Mouse (Mus musculus) frontal cortex, postnatal 10 days (tissue): Measurements from ENCODE around the gene Ces2b.
"Not testable (repeated sequence)": the region's sequence is repeated elsewhere in the genome, so short reads cannot be mapped to it uniquely, and the experiment has no call there.

ENCODE experiments used
- DNase-seq, 2 experiments: peaks; one replicate each; pipeline ENCODE4 v3.0.0; 2022; ENCODE audit warnings: low spot score in 2 of 2, mixed read lengths in 1 of 2

Ces2b gene

GRCm38 (mm10) chr8:104831440-104831839 lies at the start of gene Ces2b:
TSS of gene Ces2b (plus strand) at chr8:104831572.
- no peak for DNase-seq

GRCm38 (mm10) chr8:104787049-104787448 lies 44.3 kb upstream of the Ces2b start:
- DNase-seq: no peak

GRCm38 (mm10) chr8:104788929-104789328 lies 42.4 kb upstream of the Ces2b start:
- no peak for DNase-seq

- no peak for DNase-seq
These were observed 41.3 kb upstream of the Ces2b start for GRCm38 (mm10) chr8:104789886-104790680.

- no peak for DNase-seq
These were observed 32.0 kb upstream of the Ces2b start for GRCm38 (mm10) chr8:104799385-104799784.

GRCm38 (mm10) chr8:104806127-104806526 lies 25.2 kb upstream of the Ces2b start:
- DNase-seq: no peak

GRCm38 (mm10) chr8:104808542-104809413 lies 22.6 kb upstream of the Ces2b start:
- DNase-seq: no peak

GRCm38 (mm10) chr8:104809436-104809835 lies 21.9 kb upstream of the Ces2b start:
- no peak for DNase-seq

GRCm38 (mm10) chr8:104826912-104827311 lies 4.5 kb upstream of the Ces2b start:
- DNase-seq: no peak

- DNase-seq: no peak
These were observed 3.2 kb upstream of the Ces2b start for GRCm38 (mm10) chr8:104828221-104828620.

GRCm38 (mm10) chr8:104841360-104842078 lies 10.1 kb downstream of the Ces2b start:
- DNase-seq: no peak

- DNase-seq: no peak
These were observed 15.5 kb downstream of the Ces2b start, which contains the start of gene Ces2c for GRCm38 (mm10) chr8:104846831-104847230. TSS of gene Ces2c (plus strand) at chr8:104847068.

- DNase-seq: no peak
These were observed 16.5 kb downstream of the Ces2b start for GRCm38 (mm10) chr8:104847741-104848462.

GRCm38 (mm10) chr8:104866844-104867531 lies 35.6 kb downstream of the Ces2b start:
- DNase-seq: not testable (repeated sequence)

GRCm38 (mm10) chr8:104868876-104869275 lies 37.5 kb downstream of the Ces2b start:
- DNase-seq: not testable (repeated sequence)

GRCm38 (mm10) chr8:104886223-104886926 lies 55.0 kb downstream of the Ces2b start:
- DNase-seq: not testable (repeated sequence)
